Mouse (Mus musculus) c-Kit-positive CD71-negative TER-119-negative erythroid progenitor cells, embryonic 14.5 days (primary cell): Measurements from ENCODE around the gene Scube2.

ENCODE experiments used
- DNase-seq: peaks from one replicate; pipeline ENCODE4 v3.0.0-alpha.2; 2013; ENCODE audit warnings: low read depth

The Scube2 gene

GRCm38 (mm10) chr7:109795564-109795963, 69.9 kb downstream of the Scube2 start:
- DNase-seq = no peak

GRCm38 (mm10) chr7:109794556-109794955, 70.9 kb downstream of the Scube2 start:
- DNase-seq = no peak

DNA sequence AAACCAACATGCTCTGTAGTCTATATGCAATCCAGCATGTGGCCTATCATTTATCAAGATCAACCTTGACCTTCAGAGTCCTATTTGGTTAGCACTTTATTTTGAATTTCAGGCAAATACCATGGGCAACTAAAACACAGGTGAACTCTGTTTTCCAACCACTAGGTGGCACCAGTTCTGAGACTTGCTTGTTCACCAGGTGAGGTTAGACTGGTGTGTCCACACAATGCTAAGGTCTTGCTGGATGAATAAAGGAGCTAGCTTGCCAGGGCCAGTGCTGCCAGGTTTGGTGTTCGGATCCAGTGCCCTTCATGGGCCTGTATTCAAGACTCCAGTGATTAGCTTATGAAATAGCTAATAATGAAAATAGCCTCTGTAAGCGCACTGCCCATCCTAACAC, 72.7 kb downstream of the Scube2 start:
- peak; percentile 46 for DNase-seq

DNA sequence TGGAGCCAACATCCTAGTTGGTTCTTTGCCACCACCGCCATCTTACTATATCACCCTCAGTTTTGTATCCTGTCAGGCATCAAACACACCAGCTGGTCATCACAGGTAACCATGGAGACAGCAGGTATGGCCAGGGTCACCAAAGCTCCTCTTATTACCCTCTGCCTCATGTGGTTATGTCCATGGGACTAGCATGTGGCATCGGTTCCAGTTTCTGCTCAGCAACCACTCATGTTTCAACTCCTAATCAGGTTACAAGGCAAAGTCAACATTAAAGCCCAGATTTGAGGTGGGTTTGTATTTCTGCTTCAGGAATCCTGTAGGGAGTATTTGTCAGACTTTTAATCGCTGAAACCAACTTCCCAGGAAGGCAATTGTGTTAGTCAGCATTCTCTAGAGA, 74.7 kb downstream of the Scube2 start:
- DNase-seq = no peak

- no peak for DNase-seq
These were observed 77.6 kb downstream of the Scube2 start for GRCm38 (mm10) chr7:109787860-109788259.

GRCm38 (mm10) chr7:109783281-109783680, 82.2 kb downstream of the Scube2 start:
- DNase-seq = no peak

DNA sequence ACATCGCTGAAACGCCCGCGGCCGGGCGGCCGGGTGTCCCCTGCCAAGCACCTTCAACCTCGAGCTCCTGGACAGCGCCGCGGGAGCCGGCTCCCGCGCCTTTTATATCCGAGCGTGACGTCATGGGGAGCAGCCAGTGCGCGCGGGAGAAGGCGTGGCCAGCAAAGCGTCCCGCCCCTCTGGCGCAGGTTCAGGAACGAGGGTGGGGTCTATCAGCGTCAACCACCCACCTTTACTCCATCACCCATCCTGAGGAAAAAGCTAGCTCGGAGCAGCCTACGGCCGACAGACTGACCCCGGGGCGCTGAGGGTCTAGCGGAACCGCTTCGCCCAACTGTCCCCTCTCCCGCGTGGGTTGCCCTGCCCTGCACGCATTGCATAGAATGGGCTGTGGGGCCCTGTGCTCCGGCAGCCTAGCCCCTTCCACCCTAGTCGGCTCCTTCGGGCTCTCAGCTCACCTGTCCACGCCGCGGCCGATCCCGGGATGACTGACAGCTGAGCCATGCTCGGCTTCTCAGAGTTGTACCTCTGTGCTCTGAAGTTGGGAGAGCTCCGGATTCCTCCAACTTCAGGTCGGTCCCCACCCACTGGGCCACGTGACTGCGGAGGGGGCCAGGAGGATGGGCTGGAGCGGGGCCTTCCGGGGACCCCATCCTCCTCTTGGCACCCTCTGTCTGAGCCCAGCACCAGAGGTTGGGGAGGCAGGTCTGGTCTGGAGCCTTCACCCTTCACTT, 83.8 kb downstream of the Scube2 start, which contains the start of gene Nrip3:
Nrip3 (minus strand) TSS at position 556 of the 734 bp plus-strand sequence.
- peak; percentile 41 for DNase-seq

DNA sequence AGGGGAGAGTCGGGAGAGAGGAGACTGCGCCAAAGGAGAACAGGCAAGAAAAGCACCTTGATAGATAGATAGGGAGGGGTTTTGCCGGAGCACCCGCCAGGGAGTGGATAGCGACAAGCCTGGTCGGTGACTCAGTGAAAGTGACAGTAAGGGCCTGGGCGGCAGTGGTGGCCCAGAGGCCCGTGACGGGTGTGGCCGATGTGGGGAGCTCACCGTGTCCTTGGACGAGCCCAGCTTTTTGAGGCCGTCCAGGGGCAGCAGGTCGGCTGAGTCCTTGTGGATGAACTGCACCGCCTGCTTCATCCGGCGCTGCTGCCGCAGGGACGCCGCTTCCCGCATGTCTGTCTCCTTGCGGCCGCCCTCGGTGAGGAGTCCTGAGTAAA, 84.4 kb downstream of the Scube2 start:
- DNase-seq = peak; percentile 22

DNA sequence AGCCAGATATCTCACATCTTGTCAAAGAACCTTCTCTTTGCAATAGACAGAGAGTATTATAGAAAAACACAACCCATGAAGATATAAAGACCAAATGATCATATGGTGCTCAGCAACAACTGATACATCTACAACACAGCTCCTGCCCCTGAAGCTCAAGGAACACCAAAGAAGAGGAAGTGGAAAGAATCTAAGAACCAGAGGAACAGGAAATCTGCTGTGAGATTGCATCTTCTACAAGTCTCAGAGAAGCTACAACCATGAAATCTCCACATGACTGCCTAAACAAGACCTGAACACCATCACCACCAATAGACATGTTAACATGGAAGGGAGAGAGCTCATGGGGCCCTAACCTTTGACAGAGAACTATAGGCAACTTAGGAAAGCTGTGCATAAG, 93.2 kb downstream of the Scube2 start:
- no peak for DNase-seq

GRCm38 (mm10) chr7:109768699-109769383, 96.6 kb downstream of the Scube2 start:
- DNase-seq = no peak

GRCm38 (mm10) chr7:109767575-109768350, 97.7 kb downstream of the Scube2 start:
- no peak for DNase-seq

DNA sequence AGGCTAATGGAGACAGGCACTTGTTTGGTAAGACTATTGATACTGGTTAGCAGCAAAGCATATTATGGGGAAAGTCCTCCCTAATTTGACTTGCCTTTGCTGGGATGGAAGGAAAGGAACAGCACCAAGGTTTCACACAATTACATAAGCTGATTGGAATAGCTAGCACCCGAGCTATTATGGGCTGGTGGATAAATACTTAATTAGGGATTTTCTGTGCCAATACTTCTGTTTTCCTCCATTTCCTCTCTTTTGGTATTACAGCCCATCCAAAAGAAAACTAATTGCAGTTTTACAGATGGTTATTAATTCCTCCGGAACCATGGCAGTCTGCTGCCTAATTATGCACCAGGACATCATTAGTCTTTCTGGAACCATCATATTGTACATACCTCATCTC, 101.5 kb downstream of the Scube2 start:
- no peak for DNase-seq

DNA sequence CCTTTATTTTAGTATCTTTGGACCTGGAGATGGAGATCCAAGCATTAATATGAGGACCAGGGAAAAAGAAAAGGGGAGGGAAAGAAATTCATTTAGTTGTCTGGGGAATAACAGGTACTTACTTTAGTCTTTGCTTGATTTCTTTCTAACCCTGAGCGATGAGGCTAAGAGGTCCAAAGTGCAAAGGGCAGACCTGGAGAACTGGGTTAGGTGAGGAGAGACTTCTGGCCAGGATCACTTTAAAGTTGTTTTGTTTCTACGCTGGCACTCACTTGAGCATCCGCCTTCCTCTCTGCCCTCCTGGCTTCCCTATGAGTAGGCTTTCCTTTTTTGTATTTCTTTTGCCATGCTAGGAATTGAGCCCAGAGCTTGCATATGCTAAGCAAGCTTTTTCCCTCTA, 109.2 kb downstream of the Scube2 start:
- DNase-seq = no peak

GRCm38 (mm10) chr7:109754034-109754433, 111.4 kb downstream of the Scube2 start:
- no peak for DNase-seq

- DNase-seq = peak; percentile 51
These were observed 113.2 kb downstream of the Scube2 start, which contains the start of gene Tmem9b for GRCm38 (mm10) chr7:109752008-109752925. TSS of gene Tmem9b (minus strand) at chr7:109752875.

GRCm38 (mm10) chr7:109751427-109752007, 114.0 kb downstream of the Scube2 start:
- no peak for DNase-seq
